Mouse (Mus musculus) leukemia stem cell, adult 10-12 weeks (primary cell): Measurements from ENCODE around the gene Klhl18. TPM values are rescaled to one million over a fixed set of nuclear protein-coding genes. Genes with fewer than 3 reads are reported as not detected.

Experiments used
- polyA plus RNA-seq: library from polyadenylated mRNA; stranded (reverse); fragments of >175 nt; gene quantifications from 2 replicates; pipeline ENCODE4 v1.2.3, GENCODE M21; 2012; ENCODE audit warnings: low replicate concordance

Gene Klhl18
- 4.1 and 7.2 TPM in 2 replicates for polyA plus RNA-seq

GRCm38 (mm10) chr9:110476124-110477091 lies at the start of gene Klhl18, which contains the start of gene Kif9:
Gene Klhl18 (minus strand): TSS chr9:110476694.
Gene Kif9 (plus strand): TSS chr9:110476958.

GRCm38 (mm10) chr9:110419511-110420112 lies 56.9 kb downstream of the Klhl18 start, which contains the start of gene Ngp:
Gene Ngp (plus strand): TSS chr9:110419747.

GRCm38 (mm10) chr9:110408099-110408773 lies 68.3 kb downstream of the Klhl18 start, which contains the start of gene Ptpn23:
Gene Ptpn23 (minus strand): TSS chr9:110408213.

Other genes with a start within 250 kb of the Klhl18 start
- 0.15 and 0.32 TPM in 2 replicates for gene Cspg5, start 232.9 kb downstream of the Klhl18 start, polyA plus RNA-seq
- 4.1 and 9.2 TPM in 2 replicates for gene Elp6, start 171.5 kb downstream of the Klhl18 start, polyA plus RNA-seq
- 108 and 188 TPM in 2 replicates for gene Scap, start 143.4 kb downstream of the Klhl18 start, polyA plus RNA-seq
- 51.8 and 106 TPM in 2 replicates for gene Ptpn23, start 68.5 kb downstream of the Klhl18 start, polyA plus RNA-seq
- 8.2 and 8.4 TPM in 2 replicates for gene Ngp, start 56.9 kb downstream of the Klhl18 start, polyA plus RNA-seq
- not detected in 2 replicates for gene Kif9, start 264 bp upstream of the Klhl18 start, polyA plus RNA-seq
- 6.9 and 41.8 TPM in 2 replicates for gene Setd2, start 55.9 kb upstream of the Klhl18 start, polyA plus RNA-seq
- 1.2 and 2.9 TPM in 2 replicates for gene Nradd, start 147.8 kb upstream of the Klhl18 start, polyA plus RNA-seq
- gene Nbeal2, start 177.5 kb upstream of the Klhl18 start, polyA plus RNA-seq = 17.0 and 27.8 TPM in 2 replicates
- gene Ccdc12, start 179.8 kb upstream of the Klhl18 start, polyA plus RNA-seq = 52.5 and 111 TPM in 2 replicates